Comparison of ENCODE assay signal across 8 mouse cellular contexts in the genomic region with DNA sequence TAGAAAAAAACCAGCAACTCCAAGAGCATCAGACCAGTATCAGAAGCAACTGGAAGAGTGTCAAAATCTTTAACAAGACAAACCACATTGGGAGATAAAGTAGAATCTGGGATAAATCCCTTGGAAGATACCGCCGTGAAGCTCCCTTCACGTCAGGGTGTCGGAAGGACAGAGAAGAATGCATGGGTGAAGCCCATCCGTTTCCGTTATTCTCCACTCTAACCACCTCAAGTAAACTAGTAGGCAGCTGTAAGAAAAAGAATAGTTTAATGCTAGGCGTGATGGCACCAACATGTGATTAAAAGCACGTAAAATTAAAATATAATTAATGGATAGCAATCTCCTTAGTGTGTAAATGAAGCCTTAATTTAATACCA. TPM values are rescaled to one million over a fixed set of nuclear protein-coding genes. Genes with fewer than 3 reads are reported as not detected.
DNase-seq lines count a peak whose midpoint lies in the region; ATAC-seq and TF ChIP-seq lines count a peak whose summit lies in the region.

No protein-coding gene starts in this region.

- no peak for ATAC-seq in kidney, embryonic 16.5 days (ENCODE audit: low FRiP score, low TSS enrichment)

- H3ac ChIP-seq in myocyte (ENCODE audit: control insufficient read depth, insufficient read length): peak overlapping the region; percentile 40

- H3K79me2 ChIP-seq in liver, adult 2 months (ENCODE audit: control insufficient read depth, insufficient read depth, low read length): no peaks in the 10 kb centered on the region; the same call in 1 of the 2 replicates
- peaks cover 22% of the 10 kb centered on the region for H3K79me2 ChIP-seq in myocyte (ENCODE audit: control insufficient read depth, insufficient read depth)

- peak overlapping the region; percentile 69 for H3K4me2 ChIP-seq in kidney, embryonic 16.5 days (replicated peaks; ENCODE audit: low read depth, low read length)
- H3K4me2 ChIP-seq in myocyte (ENCODE audit: low read depth): peak overlapping the region; percentile 96

- H3K4me1 ChIP-seq in liver, adult 2 months (ENCODE audit: control insufficient read depth, insufficient read depth, low read length): no peaks in the 10 kb centered on the region
- peaks cover 6% of the 10 kb centered on the region; the same call in 1 of the 2 replicates for H3K4me1 ChIP-seq in embryonic fibroblast, embryonic 13.5 days (ENCODE audit: control insufficient read depth, insufficient read depth, low read length)
- peaks cover 21% of the 10 kb centered on the region for H3K4me1 ChIP-seq in kidney, embryonic 16.5 days (ENCODE audit: insufficient read depth, low read length)

- no peak overlapping the region for H3K9ac ChIP-seq in liver, adult 2 months (ENCODE audit: low read depth, low read length)
- H3K9ac ChIP-seq in kidney, embryonic 16.5 days (replicated peaks; ENCODE audit: low read length): peak overlapping the region; percentile 78

- no peaks in the 10 kb centered on the region for H3K9me3 ChIP-seq in kidney, embryonic 16.5 days (ENCODE audit: low read length)

- DNase-seq in liver, adult 2 months (ENCODE audit: extremely low read depth, low read depth, low spot score): no peak
- DNase-seq in liver: no peak
- no peak for DNase-seq in yolk sac, embryonic 10.5 days (ENCODE audit: low spot score)
- DNase-seq in right cerebral cortex, postnatal 10 days (ENCODE audit: low spot score in 2 of 2): no peak
- no peak for DNase-seq in urinary bladder, postnatal 36 days (ENCODE audit: low spot score in 2 of 2)

- peaks cover 14% of the 10 kb centered on the region for H3K36me3 ChIP-seq in liver, adult 2 months (ENCODE audit: control insufficient read depth, insufficient read depth, low read length)
- peaks cover 15% of the 10 kb centered on the region for H3K36me3 ChIP-seq in kidney, embryonic 16.5 days (ENCODE audit: insufficient read depth, low read length)
- no peaks in the 10 kb centered on the region for H3K36me3 ChIP-seq in myocyte (ENCODE audit: control insufficient read depth, insufficient read depth)

- no peak for TF ChIP-seq POLR2A in liver, adult 2 months (IDR thresholded peaks at IDR 0.05; ENCODE audit: extremely low read depth, insufficient read depth, low read length)
- 0 out of 2 replicates have a peak, but pooled peaks have one; percentile 22 for TF ChIP-seq POLR2A in embryonic fibroblast, embryonic 13.5 days (IDR thresholded peaks at IDR 0.05; ENCODE audit: low read depth, low read length)
- no peak for TF ChIP-seq POLR2A in myocyte (IDR thresholded peaks at IDR 0.05; ENCODE audit: insufficient read length, low read depth)

- no peaks in the 10 kb centered on the region for H3K27me3 ChIP-seq in liver, adult 2 months (ENCODE audit: control insufficient read depth, insufficient read depth, low read length)
- H3K27me3 ChIP-seq in kidney, embryonic 16.5 days (ENCODE audit: insufficient read depth, low read length): no peaks in the 10 kb centered on the region
- H3K27me3 ChIP-seq in myocyte (ENCODE audit: control insufficient read depth, insufficient read depth, insufficient read length): no peaks in the 10 kb centered on the region

- no peak overlapping the region for H3K4me3 ChIP-seq in liver, adult 2 months (ENCODE audit: insufficient read depth, low read depth, low read length)
- H3K4me3 ChIP-seq in embryonic fibroblast, embryonic 13.5 days (ENCODE audit: insufficient read depth, low read length): no peak overlapping the region
- H3K4me3 ChIP-seq in kidney, embryonic 16.5 days (ENCODE audit: low read length): peak overlapping the region; percentile 69
- peak overlapping the region; percentile 41 for H3K4me3 ChIP-seq in myocyte

- TF ChIP-seq CTCF in liver, adult 2 months (IDR thresholded peaks at IDR 0.05; ENCODE audit: low read depth, low read length): no peak
- no peak for TF ChIP-seq CTCF in embryonic fibroblast, embryonic 13.5 days (IDR thresholded peaks at IDR 0.05; ENCODE audit: borderline replicate concordance, insufficient read depth, low read length)

- WGBS in liver, adult 2 months: 52% methylated on average over 8 of the region's 8 CpGs
- WGBS in kidney, embryonic 16.5 days: 24% methylated on average over 8 of the region's 8 CpGs

- H3K27ac ChIP-seq in liver, adult 2 months (replicated peaks; ENCODE audit: insufficient read depth, low read depth, low read length): 0 out of 2 replicates have a peak overlapping the region, but pooled peaks have one; percentile 3
- peak overlapping the region; percentile 70 for H3K27ac ChIP-seq in embryonic fibroblast, embryonic 13.5 days (ENCODE audit: insufficient read depth, low read length)
- peak overlapping the region; percentile 99 for H3K27ac ChIP-seq in kidney, embryonic 16.5 days (ENCODE audit: low read length)

TF ChIP-seq in myocyte, 11 proteins besides CTCF, POLR2A, EP300 and RAD21:
- no peak for TF ChIP-seq MYOD1 (IDR thresholded peaks at IDR 0.05; ENCODE audit: control insufficient read depth in 1 of 3, insufficient read length in 2 of 3, low read depth in 2 of 3)
- TF ChIP-seq USF1 (IDR thresholded peaks at IDR 0.05; ENCODE audit: low read depth): no peak
- no peak for TF ChIP-seq CEBPB (IDR thresholded peaks at IDR 0.05; ENCODE audit: insufficient read depth, poor library complexity, severe bottlenecking)
- TF ChIP-seq TCF12 (IDR thresholded peaks at IDR 0.05; ENCODE audit: insufficient read depth, poor library complexity, severe bottlenecking): no peak
- no peak for TF ChIP-seq SRF (IDR thresholded peaks at IDR 0.05; ENCODE audit: control insufficient read depth, insufficient read length, low read depth)
- TF ChIP-seq E2F4 (IDR thresholded peaks at IDR 0.05; ENCODE audit: insufficient read depth): no peak
- TF ChIP-seq MAX (IDR thresholded peaks at IDR 0.05; ENCODE audit: low read depth): no peak
- TF ChIP-seq POLR2AphosphoS2 (IDR thresholded peaks at IDR 0.05; ENCODE audit: insufficient read length, low read depth): no peak
- no peak for TF ChIP-seq MYOG (IDR thresholded peaks at IDR 0.05; ENCODE audit: control insufficient read depth in 1 of 3, insufficient read depth in 1 of 3, insufficient read length in 2 of 3, low read depth in 2 of 3)
- TF ChIP-seq TCF3 (IDR thresholded peaks at IDR 0.05; ENCODE audit: insufficient read length, low read depth): no peak
- TF ChIP-seq REST (IDR thresholded peaks at IDR 0.05; ENCODE audit: insufficient read depth, insufficient read length): no peak

RNA-seq across cellular contexts. Expression of a gene that starts 0.3 kb away (rescaled TPM):
- 3.6 and 4.6 TPM in 2 replicates for total RNA-seq in liver, adult 2 months (2014; rRNA removed)
- polyA plus RNA-seq in liver, adult 2 months (2012; rRNA removed): 1.1 and 1.3 TPM in 2 replicates
- 11.0 and 12.5 TPM in 2 replicates for polyA plus RNA-seq in embryonic fibroblast, embryonic 13.5 days (2011; ENCODE audit: insufficient read length, low read depth, missing spikeins)
- polyA plus RNA-seq in kidney, embryonic 16.5 days (2015; fragmentation: Nextera tagmentation; extraction: Ambion mirVana): 12.0 and 12.1 TPM in 2 replicates
- polyA plus RNA-seq in myocyte (2012; fragmentation: generic; extraction: Trizol): 3.9 TPM

RNA-seq across cellular contexts. Expression of a gene that starts 1.4 kb away (rescaled TPM):
- total RNA-seq in liver, adult 2 months (2014; rRNA removed): 2.4 and 3.2 TPM in 2 replicates
- 0.36 and 0.51 TPM in 2 replicates for polyA plus RNA-seq in liver, adult 2 months (2012; rRNA removed)
- 6.5 and 11.6 TPM in 2 replicates for polyA plus RNA-seq in embryonic fibroblast, embryonic 13.5 days (2011; ENCODE audit: insufficient read length, low read depth, missing spikeins)
- polyA plus RNA-seq in kidney, embryonic 16.5 days (2015; fragmentation: Nextera tagmentation; extraction: Ambion mirVana): 5.3 and 5.7 TPM in 2 replicates
- 2.4 TPM for polyA plus RNA-seq in myocyte (2012; fragmentation: generic; extraction: Trizol)

RNA-seq across cellular contexts. Expression of a gene that starts 46.9 kb away (rescaled TPM):
- total RNA-seq in liver, adult 2 months (2014; rRNA removed): 2.8 and 3.7 TPM in 2 replicates
- polyA plus RNA-seq in liver, adult 2 months (2012; rRNA removed): 0.34 and 0.50 TPM in 2 replicates
- 5.8 and 7.3 TPM in 2 replicates for polyA plus RNA-seq in embryonic fibroblast, embryonic 13.5 days (2011; ENCODE audit: insufficient read length, low read depth, missing spikeins)
- 8.0 and 9.3 TPM in 2 replicates for polyA plus RNA-seq in kidney, embryonic 16.5 days (2015; fragmentation: Nextera tagmentation; extraction: Ambion mirVana)
- polyA plus RNA-seq in myocyte (2012; fragmentation: generic; extraction: Trizol): 1.7 TPM

RNA-seq across cellular contexts. Expression of a gene that starts 47.2 kb away (rescaled TPM):
- total RNA-seq in liver, adult 2 months (2014; rRNA removed): 2.4 and 2.6 TPM in 2 replicates
- 2.3 and 2.7 TPM in 2 replicates for polyA plus RNA-seq in liver, adult 2 months (2012; rRNA removed)
- 8.0 and 11.9 TPM in 2 replicates for polyA plus RNA-seq in embryonic fibroblast, embryonic 13.5 days (2011; ENCODE audit: insufficient read length, low read depth, missing spikeins)
- 11.4 and 14.2 TPM in 2 replicates for polyA plus RNA-seq in kidney, embryonic 16.5 days (2015; fragmentation: Nextera tagmentation; extraction: Ambion mirVana)
- 1.5 TPM for polyA plus RNA-seq in myocyte (2012; fragmentation: generic; extraction: Trizol)

RNA-seq across cellular contexts. Expression of a gene that starts 53.2 kb away (rescaled TPM):
- 0.54 and 0.65 TPM in 2 replicates for total RNA-seq in liver, adult 2 months (2014; rRNA removed)
- 0.09 and 0.12 TPM in 2 replicates for polyA plus RNA-seq in liver, adult 2 months (2012; rRNA removed)
- polyA plus RNA-seq in embryonic fibroblast, embryonic 13.5 days (2011; ENCODE audit: insufficient read length, low read depth, missing spikeins): 3.9 and 5.2 TPM in 2 replicates
- 6.0 and 6.4 TPM in 2 replicates for polyA plus RNA-seq in kidney, embryonic 16.5 days (2015; fragmentation: Nextera tagmentation; extraction: Ambion mirVana)
- polyA plus RNA-seq in myocyte (2012; fragmentation: generic; extraction: Trizol): 0.96 TPM

Comparison
In these comparisons a context has a peak if more than half of its experiments do, and no peak if none do; other contexts are left out.
1. H3K27ac ChIP-seq: peak in every context shown above with its lines; median percentile 99 in kidney, embryonic 16.5 days; 70 in embryonic fibroblast, embryonic 13.5 days; 3 in liver, adult 2 months.
2. H3K4me3 ChIP-seq: peak in kidney, embryonic 16.5 days (single experiment) and myocyte (single experiment); none in liver, adult 2 months (single experiment) and embryonic fibroblast, embryonic 13.5 days (single experiment).